Mouse (Mus musculus) cerebellum, postnatal 10 days (tissue): ENCODE measurements around the gene Zgrf1.

Experiments used
- DNase-seq, 2 experiments: peaks; one replicate each; pipeline ENCODE4 v3.0.0; 2021; ENCODE audit warnings: mixed read lengths in 2 of 2

Zgrf1 gene

GRCm38 (mm10) chr3:127552973-127553719, at the start of gene Zgrf1, which contains the start of gene Larp7:
Gene Zgrf1, plus strand, starts transcription at chr3:127553489.
Gene Larp7, minus strand, starts transcription at chr3:127553349.
- peak; percentile 99 for DNase-seq

GRCm38 (mm10) chr3:127507878-127508783, 45.2 kb upstream of the Zgrf1 start:
- peak in 1 of 2 experiments; percentile 9 for DNase-seq

GRCm38 (mm10) chr3:127511786-127512746, 41.2 kb upstream of the Zgrf1 start:
- DNase-seq: no peak

- no peak for DNase-seq
Measured at GRCm38 (mm10) chr3:127512794-127513335, 40.4 kb upstream of the Zgrf1 start.

GRCm38 (mm10) chr3:127513699-127514098, 39.6 kb upstream of the Zgrf1 start:
- no peak for DNase-seq

GRCm38 (mm10) chr3:127515251-127515650, 38.0 kb upstream of the Zgrf1 start:
- DNase-seq: no peak

- DNase-seq: no peak
Measured at GRCm38 (mm10) chr3:127520300-127520699, 33.0 kb upstream of the Zgrf1 start.

GRCm38 (mm10) chr3:127521156-127521555, 32.1 kb upstream of the Zgrf1 start:
- DNase-seq: peak in 1 of 2 experiments; percentile 17

- DNase-seq: no peak
Measured at GRCm38 (mm10) chr3:127525188-127525819, 28.0 kb upstream of the Zgrf1 start.

GRCm38 (mm10) chr3:127527465-127528034, 25.7 kb upstream of the Zgrf1 start:
- peak; percentile 31 to 37 for DNase-seq

GRCm38 (mm10) chr3:127529210-127529609, 24.1 kb upstream of the Zgrf1 start:
- no peak for DNase-seq

- DNase-seq: no peak
Measured at GRCm38 (mm10) chr3:127529824-127530223, 23.5 kb upstream of the Zgrf1 start.

GRCm38 (mm10) chr3:127530293-127530692, 23.0 kb upstream of the Zgrf1 start:
- DNase-seq: no peak

- DNase-seq: no peak
Measured at GRCm38 (mm10) chr3:127539193-127539592, 14.1 kb upstream of the Zgrf1 start.

GRCm38 (mm10) chr3:127543976-127544375, 9.3 kb upstream of the Zgrf1 start:
- DNase-seq: no peak

- DNase-seq: no peak
Measured at GRCm38 (mm10) chr3:127544610-127545121, 8.6 kb upstream of the Zgrf1 start.

GRCm38 (mm10) chr3:127547882-127548281, 5.4 kb upstream of the Zgrf1 start:
- DNase-seq: peak; percentile 37 to 50

GRCm38 (mm10) chr3:127552434-127552972, 786 bp upstream of the Zgrf1 start:
- no peak for DNase-seq

- DNase-seq: no peak
Measured at GRCm38 (mm10) chr3:127553720-127554043, 393 bp downstream of the Zgrf1 start.

GRCm38 (mm10) chr3:127554723-127555122, 1.4 kb downstream of the Zgrf1 start:
- peak in 1 of 2 experiments; percentile 24 for DNase-seq

GRCm38 (mm10) chr3:127558201-127558600, 4.9 kb downstream of the Zgrf1 start:
- DNase-seq: no peak
